Mouse (Mus musculus) kidney, adult 11 months (tissue): ENCODE data around the gene Cnbp.
A peak's percentile ranks its signal among the peaks of the same experiment; 100 is the strongest.

Source experiments
- DNase-seq: peaks from one replicate; pipeline ENCODE4 v3.0.0; 2022

The Cnbp gene

GRCm38 (mm10) chr6:87850900-87851614, at the start of gene Cnbp:
Gene Cnbp, minus strand, starts transcription at chr6:87851106.
- peak; percentile 94 for DNase-seq

GRCm38 (mm10) chr6:87898028-87898427, 47.1 kb upstream of the Cnbp start:
- no peak for DNase-seq

GRCm38 (mm10) chr6:87893931-87894330, 43.0 kb upstream of the Cnbp start:
- DNase-seq: no peak

GRCm38 (mm10) chr6:87887594-87888233, 36.8 kb upstream of the Cnbp start, which contains the start of gene Copg1:
Gene Copg1, plus strand, starts transcription at chr6:87887814.
- DNase-seq: peak; percentile 99

DNA sequence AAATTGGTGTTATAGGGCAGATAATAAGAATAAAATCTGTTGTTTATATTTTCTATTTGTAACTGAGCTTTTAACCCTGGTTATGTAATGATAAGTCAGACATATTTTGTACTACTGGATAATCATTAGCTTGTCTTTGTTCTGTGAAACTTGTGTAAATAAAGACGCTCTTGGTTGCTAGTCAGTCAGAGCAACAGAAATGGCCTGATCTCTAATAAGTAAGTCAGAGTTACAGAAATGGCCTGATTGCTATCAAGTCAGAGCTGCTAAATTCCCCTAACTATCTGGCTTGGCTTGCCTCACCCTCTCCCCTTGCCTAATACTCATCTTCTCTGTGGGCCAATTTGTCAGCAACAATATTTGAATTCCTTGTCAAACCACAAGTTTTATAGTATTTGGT, 35.8 kb upstream of the Cnbp start:
- no peak for DNase-seq

DNA sequence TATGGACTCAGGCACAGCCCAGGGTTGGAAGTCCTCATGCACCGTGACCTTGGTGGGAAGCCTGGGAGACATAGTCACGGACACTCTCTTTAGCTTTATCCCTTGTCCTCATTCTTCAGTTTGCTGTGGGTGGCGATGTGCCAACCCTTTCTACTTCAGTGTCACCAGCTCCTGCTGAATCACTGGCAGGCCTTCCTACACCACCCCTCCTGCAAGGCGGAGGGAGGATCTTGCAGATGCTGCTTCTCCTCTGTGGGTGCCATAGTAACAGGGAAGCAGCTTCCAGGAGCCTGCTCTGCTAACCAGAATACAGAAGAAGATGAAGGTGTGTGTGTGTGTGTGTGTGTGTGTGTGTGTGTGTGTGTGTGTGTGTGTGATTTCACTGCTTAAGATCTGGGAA, 31.9 kb upstream of the Cnbp start:
- DNase-seq: no peak

- DNase-seq: no peak
These were observed 31.3 kb upstream of the Cnbp start for GRCm38 (mm10) chr6:87882221-87882620.

- DNase-seq: no peak
These were observed 28.7 kb upstream of the Cnbp start for GRCm38 (mm10) chr6:87879628-87880027.

- DNase-seq: no peak
These were observed 28.1 kb upstream of the Cnbp start for GRCm38 (mm10) chr6:87879010-87879409.

DNA sequence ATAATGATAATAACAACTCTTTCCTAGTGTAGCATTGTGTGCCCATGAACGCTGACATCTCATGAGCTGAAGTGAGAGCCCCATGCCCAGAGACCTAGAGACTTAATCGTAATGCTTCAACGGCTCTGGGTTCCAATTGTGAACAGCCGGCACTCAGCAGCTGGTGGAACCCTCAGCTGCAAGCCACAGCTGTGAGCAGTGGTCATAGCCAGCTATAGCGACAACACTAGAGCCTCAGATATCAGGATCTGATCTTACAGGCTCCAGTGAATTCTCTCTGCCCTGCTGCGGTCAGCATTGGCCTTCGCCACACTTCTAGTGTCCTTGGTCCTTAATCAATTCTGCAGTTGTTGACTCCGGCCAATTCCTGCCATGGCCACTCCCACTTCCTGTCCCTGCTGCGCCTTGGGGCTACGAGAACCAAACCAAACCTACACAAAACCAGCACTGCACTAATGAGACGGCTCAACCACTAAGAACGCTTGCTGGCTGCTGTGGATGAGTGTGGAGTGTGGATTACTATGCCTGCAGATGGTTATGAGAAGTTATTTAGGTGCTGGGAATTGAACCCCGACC, 25.2 kb upstream of the Cnbp start:
- DNase-seq: peak; percentile 69

GRCm38 (mm10) chr6:87875562-87875961, 24.7 kb upstream of the Cnbp start:
- no peak for DNase-seq

- no peak for DNase-seq
These were observed 24.2 kb upstream of the Cnbp start for GRCm38 (mm10) chr6:87875083-87875482.

DNA sequence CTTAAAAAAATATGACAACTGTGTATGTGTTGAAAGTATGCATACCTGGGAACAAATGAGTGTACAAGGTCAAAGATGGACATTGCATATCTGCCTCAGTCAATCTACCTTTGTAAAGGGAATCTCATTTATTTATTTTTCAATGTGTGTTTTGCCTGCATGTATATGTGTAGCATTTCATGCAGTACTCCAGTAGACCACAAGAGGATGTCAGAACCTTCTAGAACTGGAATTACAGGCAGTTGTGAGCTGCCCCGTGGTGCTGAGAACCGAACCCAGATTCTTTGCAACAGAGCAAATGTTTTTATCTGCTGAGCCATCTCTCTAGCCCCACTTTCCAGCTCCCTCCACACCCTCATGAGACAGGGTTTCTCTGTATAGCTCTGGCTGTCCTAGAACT, 23.1 kb upstream of the Cnbp start:
- no peak for DNase-seq

DNA sequence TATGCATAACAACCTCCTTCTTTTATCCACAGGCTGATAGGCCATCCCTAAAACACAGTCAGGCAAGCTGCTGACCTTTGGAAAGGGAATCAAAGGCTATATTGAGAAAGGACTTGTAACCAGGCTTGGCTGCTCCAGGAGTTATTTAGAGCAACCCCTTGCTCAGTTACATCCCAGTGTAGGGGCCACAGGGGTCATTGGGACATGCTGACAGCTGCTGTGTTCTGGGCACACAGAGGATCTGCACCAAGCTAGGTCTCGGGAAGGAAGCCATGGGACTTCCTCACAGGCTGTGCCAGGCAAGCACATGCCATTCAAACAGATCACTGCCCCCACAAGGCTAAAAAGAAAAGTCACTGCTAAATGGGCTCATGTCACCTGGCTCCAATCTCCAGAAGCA, 22.2 kb upstream of the Cnbp start:
- DNase-seq: peak; percentile 57

- DNase-seq: no peak
These were observed 20.3 kb upstream of the Cnbp start for GRCm38 (mm10) chr6:87871240-87871639.

DNA sequence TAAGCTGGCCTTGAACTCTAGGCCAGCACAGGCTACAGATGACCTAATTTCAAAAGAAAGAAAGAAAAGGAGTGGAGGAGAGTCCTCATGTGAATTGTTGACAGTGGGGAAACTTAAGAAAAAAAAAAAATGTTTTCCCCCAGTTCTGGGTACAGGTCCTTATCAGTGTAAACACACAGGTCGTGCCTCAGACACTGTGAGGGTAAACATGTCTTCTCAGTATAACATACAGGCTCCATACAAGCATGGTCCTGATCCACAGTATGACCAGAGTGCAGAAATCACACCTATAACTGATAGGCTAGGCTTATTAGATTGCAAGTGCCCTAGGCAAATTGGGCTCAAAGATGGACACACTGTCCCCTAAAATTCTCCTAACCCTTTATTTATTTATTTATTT, 19.5 kb upstream of the Cnbp start:
- no peak for DNase-seq

DNA sequence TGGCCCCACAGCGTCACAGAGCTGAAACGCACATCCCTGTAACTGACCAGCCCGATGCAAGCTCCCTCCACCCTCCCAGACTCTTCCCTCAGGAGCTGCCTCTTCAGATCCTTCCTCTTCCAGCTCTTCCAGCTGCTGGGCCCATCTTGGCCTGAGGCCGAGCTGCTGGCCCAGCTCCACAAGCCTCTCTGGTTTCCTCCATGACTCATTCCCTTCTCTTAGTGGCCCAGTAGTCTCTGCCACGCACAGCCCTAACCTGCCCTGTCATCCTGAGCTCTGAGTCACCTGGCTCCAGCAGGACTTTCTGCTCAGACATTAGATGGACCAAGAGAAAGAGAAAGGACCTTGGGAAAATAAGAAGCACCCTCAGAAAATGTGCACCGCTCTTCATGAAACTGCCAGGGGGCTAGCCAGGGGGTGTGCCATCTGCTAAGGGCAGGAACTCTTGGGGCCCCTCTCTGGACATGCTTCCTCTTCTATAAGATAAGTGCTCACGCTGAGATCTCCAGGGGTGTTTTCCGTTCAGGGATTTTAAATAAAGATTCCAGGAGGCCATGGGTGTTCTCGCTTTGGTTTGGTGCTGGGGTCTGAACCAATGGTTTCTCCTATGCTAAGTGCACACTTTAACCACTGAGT, 18.1 kb upstream of the Cnbp start:
- DNase-seq: peak; percentile 49

GRCm38 (mm10) chr6:87867256-87867655, 16.4 kb upstream of the Cnbp start:
- no peak for DNase-seq

GRCm38 (mm10) chr6:87866211-87866610, 15.3 kb upstream of the Cnbp start:
- no peak for DNase-seq

GRCm38 (mm10) chr6:87857071-87857470, 6.2 kb upstream of the Cnbp start:
- no peak for DNase-seq

DNA sequence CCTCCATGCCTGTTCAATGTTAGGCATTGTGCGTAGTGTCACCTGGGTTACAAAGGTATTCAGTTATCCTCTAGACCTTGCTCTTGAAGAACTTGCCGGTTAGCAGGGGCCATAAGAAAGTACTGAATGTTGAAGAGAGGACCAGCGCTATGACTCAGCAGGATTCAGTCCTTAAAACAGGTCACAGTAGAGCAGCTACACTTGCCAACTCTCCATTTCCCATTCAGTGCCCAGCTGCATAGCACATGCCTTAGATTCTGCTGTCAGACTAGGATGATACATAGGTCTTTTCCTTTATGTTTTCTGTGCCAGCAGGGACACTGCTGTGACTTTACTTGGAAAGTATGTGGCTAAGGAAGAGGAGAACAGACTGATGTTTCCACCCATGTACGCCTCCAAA, 2.5 kb upstream of the Cnbp start:
- DNase-seq: peak; percentile 24

DNA sequence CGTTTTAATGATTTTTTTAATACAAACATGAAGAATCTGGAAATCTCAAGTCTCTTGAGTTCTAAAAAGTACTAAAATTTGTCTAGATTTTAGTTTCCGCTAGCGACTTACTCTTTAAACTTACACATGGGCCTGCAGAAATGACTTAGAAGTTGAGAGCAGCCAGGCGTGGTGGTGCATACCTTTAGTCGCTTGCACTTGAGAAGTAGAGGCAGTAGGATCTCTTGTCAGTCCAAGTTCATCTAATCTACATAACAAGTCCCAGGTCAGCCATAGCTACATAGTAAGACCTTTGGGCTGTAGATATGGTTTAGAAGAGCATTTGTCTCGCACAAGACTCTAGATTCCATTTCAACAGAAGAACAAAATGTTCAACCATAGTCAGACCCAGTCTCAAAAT, 965 bp upstream of the Cnbp start:
- DNase-seq: no peak

DNA sequence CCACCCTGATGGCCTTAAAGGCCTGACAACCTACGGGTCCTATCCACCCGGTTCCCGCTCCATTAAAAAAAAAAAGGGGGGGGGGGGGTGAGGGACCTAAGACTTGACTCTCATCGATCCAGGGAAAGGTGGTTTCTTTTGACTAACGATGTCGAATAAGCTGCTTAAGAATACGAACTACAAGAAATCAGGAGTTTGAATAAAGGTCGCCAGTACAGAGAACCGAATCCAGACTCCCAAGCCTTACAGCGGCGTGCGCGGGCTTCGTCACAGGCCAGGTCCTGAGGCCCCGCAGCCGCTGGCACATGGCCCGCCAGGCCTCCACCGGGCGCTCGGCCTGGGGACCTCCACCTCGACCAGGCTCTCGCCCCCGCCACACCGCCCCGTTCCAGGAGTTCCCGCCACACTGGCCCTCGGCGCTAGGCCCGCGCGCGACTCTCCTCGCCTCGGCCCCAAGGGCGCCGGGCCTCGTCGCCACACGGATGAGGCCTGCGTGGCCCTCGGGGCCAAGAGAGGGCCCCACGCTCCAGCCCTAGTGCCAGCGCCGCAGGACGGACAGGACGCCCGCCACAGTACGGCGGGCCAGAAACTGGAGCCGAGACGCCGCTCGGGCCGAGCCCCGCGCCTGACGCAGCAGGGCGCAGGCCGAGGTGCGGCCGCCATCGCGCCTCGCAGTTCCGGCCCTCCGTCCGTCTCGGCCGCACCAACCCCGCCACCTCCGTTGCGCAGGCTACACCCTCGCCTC, 579 bp downstream of the Cnbp start:
- DNase-seq: peak; percentile 44
